Mouse (Mus musculus) midbrain, embryonic 16.5 days (tissue): ENCODE results near the gene Gm45618. TPM values are rescaled to one million over a fixed set of nuclear protein-coding genes. Genes with fewer than 3 reads are reported as not detected.

Experiments used
- polyA plus RNA-seq: library from polyadenylated mRNA; unstranded; fragments of >200 nt; fragmentation: Nextera tagmentation; extraction: Ambion mirVana; gene quantifications from 2 replicates; pipeline ENCODE4 v1.2.1, GENCODE M21; 2015

Gm45618 gene
- polyA plus RNA-seq, 1 experiment from 2014 or later: 0.30 TPM

Other genes with a start within 250 kb of the Gm45618 start
- gene Tollip, start 202.2 kb downstream of the Gm45618 start, polyA plus RNA-seq: 80.9 and 86.6 TPM in 2 replicates
- gene Brsk2, start 171.0 kb downstream of the Gm45618 start, polyA plus RNA-seq: 21.8 and 23.9 TPM in 2 replicates
- gene Mob2, start 59.7 kb downstream of the Gm45618 start, polyA plus RNA-seq: 47.5 and 50.3 TPM in 2 replicates
- 113 and 128 TPM in 2 replicates for gene Dusp8, start 24.9 kb downstream of the Gm45618 start, polyA plus RNA-seq
- not detected in 2 replicates for gene Gm39115, start 15.3 kb upstream of the Gm45618 start, polyA plus RNA-seq
- not detected in 2 replicates for gene Gm45337, start 23.9 kb upstream of the Gm45618 start, polyA plus RNA-seq
- gene Gm29735, start 36.4 kb upstream of the Gm45618 start, polyA plus RNA-seq: not detected in 2 replicates
- not detected in 2 replicates for gene Gm4553, start 45.0 kb upstream of the Gm45618 start, polyA plus RNA-seq
- not detected in 2 replicates for gene Krtap5-2, start 55.3 kb upstream of the Gm45618 start, polyA plus RNA-seq
- gene Gm10153, start 69.7 kb upstream of the Gm45618 start, polyA plus RNA-seq: not detected in 2 replicates
- gene Krtap5-3, start 80.6 kb upstream of the Gm45618 start, polyA plus RNA-seq: not detected in 2 replicates
- not detected in 2 replicates for gene Gm7579, start 91.1 kb upstream of the Gm45618 start, polyA plus RNA-seq
- gene Krtap5-5, start 109.2 kb upstream of the Gm45618 start, polyA plus RNA-seq: not detected in 2 replicates
- not detected in 2 replicates for gene Gm40460, start 120.3 kb upstream of the Gm45618 start, polyA plus RNA-seq
- gene Gm2431, start 137.6 kb upstream of the Gm45618 start, polyA plus RNA-seq: not detected in 2 replicates
- gene Gm4559, start 153.6 kb upstream of the Gm45618 start, polyA plus RNA-seq: not detected in 2 replicates
- gene Krtap5-1, start 176.4 kb upstream of the Gm45618 start, polyA plus RNA-seq: not detected in 2 replicates
- not detected in 2 replicates for gene Krtap5-4, start 182.8 kb upstream of the Gm45618 start, polyA plus RNA-seq